Mouse (Mus musculus): ENCODE data around the gene Fam53a. TPM values are rescaled to one million over a fixed set of nuclear protein-coding genes. Genes with fewer than 3 reads are reported as not detected.

Gene Fam53a
- polyA plus RNA-seq, 1 experiment from 2014 or later = 55.7 TPM

DNA sequence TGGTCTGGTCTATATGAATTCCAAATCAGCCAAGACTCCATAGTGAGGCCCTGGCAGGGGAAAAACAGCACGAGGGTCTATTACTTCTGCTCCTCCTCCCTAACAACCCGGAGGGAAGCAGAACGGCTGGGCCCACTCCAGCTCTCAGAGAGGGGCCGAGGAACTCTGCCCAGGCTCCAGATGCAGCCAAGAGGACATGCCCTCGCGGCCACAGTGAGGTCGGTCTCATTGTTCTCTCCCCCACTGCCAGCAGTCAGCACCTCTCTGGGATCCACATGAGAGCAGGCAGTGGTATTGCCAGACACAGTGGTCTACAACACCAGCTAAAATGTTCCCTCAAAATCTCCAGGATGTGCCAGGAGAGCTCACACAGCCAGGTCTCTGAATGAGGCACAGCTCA, 22.8 kb downstream of the Fam53a start:
- no peak for TF ChIP-seq CTCF (IDR thresholded peaks at IDR 0.05; ENCODE audit: low read depth)
- 63% methylated on average over 7 of the region's 7 CpGs for WGBS
- peaks cover 29% of the 10 kb centered on the region for H3K36me3 ChIP-seq (ENCODE audit: insufficient read depth, low read length)
- no peaks in the 10 kb centered on the region for H3K9me3 ChIP-seq (replicated peaks; ENCODE audit: low read length)
- no peaks in the 10 kb centered on the region for H3K27me3 ChIP-seq (ENCODE audit: insufficient read depth, low read length)
- H3K27ac ChIP-seq = no peak overlapping the region
- ATAC-seq (replicated peaks; ENCODE audit: low FRiP score, low read depth) (no peak), DNase-seq (ENCODE audit: low spot score) (no peak)
- no peaks in the 10 kb centered on the region for H3K4me1 ChIP-seq (replicated peaks; ENCODE audit: insufficient read depth, low read length)
- no peak overlapping the region for H3K4me3 ChIP-seq (replicated peaks; ENCODE audit: low read depth, low read length)
- no peak overlapping the region for H3K9ac ChIP-seq (ENCODE audit: low read depth, low read length)
- H3K4me2 ChIP-seq (ENCODE audit: low read length) = no peak overlapping the region

DNA sequence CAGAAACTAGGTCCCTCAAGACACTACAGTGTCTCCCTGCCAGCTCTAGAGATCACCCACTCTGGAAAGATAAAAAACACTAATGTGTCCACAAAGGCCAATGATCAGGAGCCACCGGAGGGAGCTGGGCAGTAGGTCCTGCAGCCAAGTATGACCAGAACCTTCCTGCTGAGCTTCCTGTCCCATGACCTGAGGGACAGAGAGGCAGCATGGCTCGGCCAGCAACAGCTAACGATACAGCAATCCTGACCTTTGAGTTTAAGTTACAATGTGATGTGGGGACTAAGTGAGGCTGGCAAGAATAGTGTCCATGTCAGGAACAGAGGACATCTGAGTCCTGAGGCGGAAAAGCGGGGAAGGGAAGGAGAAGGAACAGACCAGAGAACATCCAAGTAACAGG, 24.1 kb downstream of the Fam53a start:
- DNase-seq (ENCODE audit: low spot score) (no peak), ATAC-seq (replicated peaks; ENCODE audit: low FRiP score, low read depth) (no peak)
- no peaks in the 10 kb centered on the region for H3K4me1 ChIP-seq (replicated peaks; ENCODE audit: insufficient read depth, low read length)
- TF ChIP-seq CTCF (IDR thresholded peaks at IDR 0.05; ENCODE audit: low read depth) = no peak
- H3K4me3 ChIP-seq (replicated peaks; ENCODE audit: low read depth, low read length) = no peak overlapping the region
- H3K36me3 ChIP-seq (ENCODE audit: insufficient read depth, low read length) = peaks cover 29% of the 10 kb centered on the region
- H3K27me3 ChIP-seq (ENCODE audit: insufficient read depth, low read length) = no peaks in the 10 kb centered on the region
- H3K4me2 ChIP-seq (ENCODE audit: low read length) = no peak overlapping the region
- H3K27ac ChIP-seq = no peak overlapping the region
- WGBS = 66% methylated on average over 5 of the region's 5 CpGs
- H3K9ac ChIP-seq (ENCODE audit: low read depth, low read length) = no peak overlapping the region
- H3K9me3 ChIP-seq (replicated peaks; ENCODE audit: low read length) = no peaks in the 10 kb centered on the region

DNA sequence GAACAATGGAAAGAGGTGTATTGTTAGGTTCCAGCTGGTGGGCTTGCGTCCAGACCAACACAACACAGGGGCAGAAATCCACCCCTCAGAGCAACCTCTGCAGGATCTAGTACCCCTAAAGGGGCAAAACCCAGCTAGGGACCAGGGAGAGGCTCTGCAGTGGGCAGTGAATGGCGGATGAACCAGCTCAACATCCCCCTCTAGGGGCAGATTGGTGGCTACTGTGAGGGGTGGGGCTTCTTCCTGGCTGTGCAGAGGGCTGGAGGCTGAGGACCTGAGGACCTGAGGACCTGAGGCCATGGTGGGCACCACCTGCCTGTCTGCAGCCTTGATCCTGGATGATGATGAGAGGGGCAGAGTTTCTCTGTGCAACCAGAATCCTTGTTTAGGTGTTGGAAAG, 35.8 kb downstream of the Fam53a start:
- no peak overlapping the region for H3K4me2 ChIP-seq (ENCODE audit: low read length)
- H3K9ac ChIP-seq (ENCODE audit: low read depth, low read length) = no peak overlapping the region
- DNase-seq (ENCODE audit: low spot score) = peak; percentile 46
- 45% methylated on average over 2 of the region's 2 CpGs for WGBS
- no peaks in the 10 kb centered on the region for H3K36me3 ChIP-seq (ENCODE audit: insufficient read depth, low read length)
- H3K4me1 ChIP-seq (replicated peaks; ENCODE audit: insufficient read depth, low read length) = no peaks in the 10 kb centered on the region
- 0 out of 2 replicates have a peak, but pooled peaks have one; percentile 25 for ATAC-seq (replicated peaks; ENCODE audit: low FRiP score, low read depth)
- TF ChIP-seq CTCF (IDR thresholded peaks at IDR 0.05; ENCODE audit: low read depth) = peak; percentile 58
- H3K4me3 ChIP-seq (replicated peaks; ENCODE audit: low read depth, low read length) = no peak overlapping the region
- no peaks in the 10 kb centered on the region for H3K27me3 ChIP-seq (ENCODE audit: insufficient read depth, low read length)
- no peak overlapping the region for H3K27ac ChIP-seq
- H3K9me3 ChIP-seq (replicated peaks; ENCODE audit: low read length) = no peaks in the 10 kb centered on the region

DNA sequence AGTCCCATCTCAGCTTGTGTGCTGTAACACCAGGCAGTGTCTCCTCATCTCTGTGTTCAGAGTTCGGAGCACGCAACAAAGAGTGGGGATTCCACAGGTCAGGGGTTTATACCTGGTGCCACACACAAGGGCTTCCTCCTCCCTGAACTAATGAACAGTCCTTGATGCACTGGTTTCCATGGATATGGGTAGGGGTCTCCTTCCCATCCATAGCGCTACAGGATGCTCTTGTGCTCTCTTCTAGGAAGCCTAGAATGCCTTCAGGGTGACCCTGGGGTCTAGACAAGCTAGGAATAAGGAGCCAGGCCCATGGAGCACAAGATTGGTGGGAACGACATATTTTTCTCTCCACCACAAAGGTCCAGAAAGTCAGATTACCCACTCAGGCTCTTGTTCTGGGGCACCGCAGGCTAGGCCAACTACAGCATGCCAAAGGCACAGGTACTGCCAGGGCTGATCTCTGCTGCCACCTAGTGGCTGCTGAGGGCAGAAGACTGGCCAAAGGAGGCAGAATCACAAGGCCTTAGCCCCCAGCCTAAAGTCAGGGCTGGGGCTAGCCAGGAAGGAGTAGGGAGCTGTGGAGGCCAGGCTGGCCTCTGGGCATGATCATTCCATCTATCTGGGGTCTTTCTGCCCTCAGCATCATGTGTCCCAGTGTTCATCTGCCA, 40.1 kb downstream of the Fam53a start:
- Histone ChIP-seq H3K4me2 (ENCODE audit: low read length) (no peak overlapping the region), H3K4me3 (replicated peaks; ENCODE audit: low read depth, low read length) (no peak overlapping the region), H3K9me3 (replicated peaks; ENCODE audit: low read length) (no peaks in the 10 kb centered on the region), H3K36me3 (ENCODE audit: insufficient read depth, low read length) (no peaks in the 10 kb centered on the region), H3K27ac (no peak overlapping the region), H3K27me3 (ENCODE audit: insufficient read depth, low read length) (no peaks in the 10 kb centered on the region), H3K4me1 (replicated peaks; ENCODE audit: insufficient read depth, low read length) (no peaks in the 10 kb centered on the region), H3K9ac (ENCODE audit: low read depth, low read length) (no peak overlapping the region)
- WGBS = 63% methylated on average over 5 of the region's 5 CpGs
- peak; percentile 96 for TF ChIP-seq CTCF (IDR thresholded peaks at IDR 0.05; ENCODE audit: low read depth)
- ATAC-seq (replicated peaks; ENCODE audit: low FRiP score, low read depth) (peak; percentile 65), DNase-seq (ENCODE audit: low spot score) (peak; percentile 77)

DNA sequence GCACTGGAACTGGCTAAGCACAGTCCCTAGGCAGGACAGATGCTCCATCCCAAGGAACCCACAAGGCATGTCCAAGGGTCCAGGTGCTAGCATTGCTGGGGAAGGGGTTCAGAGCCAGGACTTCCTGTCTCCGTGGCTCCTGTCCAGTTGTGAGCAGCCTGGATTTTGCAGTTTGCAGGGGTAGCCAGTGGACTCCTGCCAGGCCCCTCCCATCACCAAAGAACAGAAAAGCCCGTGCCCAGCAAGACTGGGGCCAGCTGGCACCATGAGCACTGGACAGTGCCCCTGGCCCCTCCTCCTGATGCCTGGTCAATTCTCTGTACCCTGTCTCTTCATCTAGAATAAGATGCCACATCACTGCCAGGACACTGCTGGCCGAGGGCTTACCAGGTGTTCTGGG, 41.4 kb downstream of the Fam53a start:
- ATAC-seq (replicated peaks; ENCODE audit: low FRiP score, low read depth) (no peak), DNase-seq (ENCODE audit: low spot score) (no peak)
- Histone ChIP-seq H3K27ac (no peak overlapping the region), H3K9ac (ENCODE audit: low read depth, low read length) (no peak overlapping the region), H3K4me2 (ENCODE audit: low read length) (no peak overlapping the region), H3K27me3 (ENCODE audit: insufficient read depth, low read length) (no peaks in the 10 kb centered on the region), H3K4me1 (replicated peaks; ENCODE audit: insufficient read depth, low read length) (no peaks in the 10 kb centered on the region), H3K9me3 (replicated peaks; ENCODE audit: low read length) (no peaks in the 10 kb centered on the region), H3K36me3 (ENCODE audit: insufficient read depth, low read length) (no peaks in the 10 kb centered on the region), H3K4me3 (replicated peaks; ENCODE audit: low read depth, low read length) (no peak overlapping the region)
- TF ChIP-seq CTCF (IDR thresholded peaks at IDR 0.05; ENCODE audit: low read depth) = no peak
- WGBS = 49% methylated on average over 3 of the region's 3 CpGs

DNA sequence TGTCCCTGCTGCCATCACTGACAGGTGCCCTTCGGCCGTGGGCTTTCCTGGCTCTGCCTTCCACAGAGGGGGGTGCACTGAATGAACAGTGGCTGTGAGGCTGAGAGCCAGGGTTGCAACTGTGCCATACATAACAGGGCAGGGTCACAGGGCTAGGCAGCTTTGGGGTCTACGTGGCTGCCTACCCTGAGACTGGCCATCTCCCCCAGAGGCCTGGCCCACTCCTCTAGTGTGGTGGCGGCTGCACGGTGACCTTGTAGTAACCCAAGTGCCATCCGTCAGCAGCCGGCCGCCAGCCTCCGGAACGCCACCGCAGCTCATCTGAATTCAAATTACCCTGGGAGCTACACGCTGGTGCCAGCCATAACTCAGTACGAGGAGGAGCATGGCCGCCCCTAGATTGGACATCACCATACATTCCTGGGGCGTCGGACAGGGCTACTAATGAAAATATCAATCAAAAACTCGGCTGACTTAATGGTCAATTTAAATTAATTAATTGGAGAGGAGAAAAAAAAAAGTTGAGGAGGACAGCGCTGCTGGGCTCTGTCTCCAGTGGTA, 41.9 kb downstream of the Fam53a start:
- 0 out of 2 replicates have a peak, but pooled peaks have one; percentile 33 for ATAC-seq (replicated peaks; ENCODE audit: low FRiP score, low read depth)
- no peak for TF ChIP-seq CTCF (IDR thresholded peaks at IDR 0.05; ENCODE audit: low read depth)
- WGBS = 40% methylated on average over 18 of the region's 18 CpGs
- Histone ChIP-seq H3K4me2 (ENCODE audit: low read length) (no peak overlapping the region), H3K27ac (no peak overlapping the region), H3K9ac (ENCODE audit: low read depth, low read length) (no peak overlapping the region), H3K27me3 (ENCODE audit: insufficient read depth, low read length) (no peaks in the 10 kb centered on the region), H3K9me3 (replicated peaks; ENCODE audit: low read length) (no peaks in the 10 kb centered on the region), H3K4me3 (replicated peaks; ENCODE audit: low read depth, low read length) (no peak overlapping the region), H3K36me3 (ENCODE audit: insufficient read depth, low read length) (no peaks in the 10 kb centered on the region), H3K4me1 (replicated peaks; ENCODE audit: insufficient read depth, low read length) (no peaks in the 10 kb centered on the region)
- peak; percentile 7 for DNase-seq (ENCODE audit: low spot score)

Data from kidney, postnatal 0 days (tissue).